Mouse (Mus musculus) cerebellum, postnatal 4 days (tissue): ENCODE results near the gene Dmkn.

Experiments used
- DNase-seq, 2 experiments: peaks; one replicate each; pipeline ENCODE4 v3.0.0; 2022; ENCODE audit warnings: low spot score in 2 of 2, mixed read lengths in 1 of 2

The Dmkn gene

GRCm38 (mm10) chr7:30761769-30762352, 1.7 kb upstream of the Dmkn start:
- DNase-seq = no peak

GRCm38 (mm10) chr7:30765173-30765572, 1.6 kb downstream of the Dmkn start:
- no peak for DNase-seq

DNA sequence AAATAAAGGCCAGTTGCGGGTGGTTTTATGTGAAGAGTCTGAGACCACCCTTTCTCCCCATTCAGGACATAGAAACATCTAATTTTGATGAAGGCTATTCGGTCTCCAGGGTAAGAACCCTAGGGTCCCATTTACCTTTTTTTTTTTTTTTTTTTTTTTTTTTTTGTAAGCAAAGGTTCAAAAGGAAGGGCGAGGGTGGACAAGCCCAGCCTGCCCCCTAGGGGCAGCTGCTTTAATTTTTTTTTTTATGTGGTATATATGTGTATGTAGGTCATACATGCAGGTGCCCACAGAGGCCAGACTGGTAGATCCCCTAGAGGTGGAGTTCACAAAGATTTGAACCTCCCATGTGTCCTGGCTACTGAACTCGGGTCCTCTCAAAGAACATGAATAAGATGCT, 2.9 kb downstream of the Dmkn start:
- DNase-seq = no peak

DNA sequence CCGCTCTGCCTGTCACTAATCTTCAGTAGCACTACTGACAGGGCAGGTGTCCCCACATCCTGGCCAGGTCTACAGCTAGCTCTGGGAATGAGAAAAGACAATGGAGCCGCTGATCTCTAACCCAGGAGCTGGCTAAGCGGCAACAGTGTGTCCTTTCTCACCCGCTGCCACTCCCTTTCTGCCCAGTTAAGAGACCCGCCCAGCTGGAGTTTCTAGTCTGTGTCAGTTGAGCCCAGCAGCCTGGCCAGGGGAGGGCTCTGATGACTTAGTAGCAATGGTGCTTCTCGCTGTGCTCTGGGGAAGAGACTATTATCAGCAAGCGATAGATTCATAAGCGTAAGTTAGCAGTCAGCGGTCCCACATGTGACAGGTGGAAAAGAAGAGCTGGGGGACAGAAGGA, 5.7 kb downstream of the Dmkn start:
- DNase-seq = no peak

GRCm38 (mm10) chr7:30776104-30776503, 12.5 kb downstream of the Dmkn start:
- DNase-seq = no peak

DNA sequence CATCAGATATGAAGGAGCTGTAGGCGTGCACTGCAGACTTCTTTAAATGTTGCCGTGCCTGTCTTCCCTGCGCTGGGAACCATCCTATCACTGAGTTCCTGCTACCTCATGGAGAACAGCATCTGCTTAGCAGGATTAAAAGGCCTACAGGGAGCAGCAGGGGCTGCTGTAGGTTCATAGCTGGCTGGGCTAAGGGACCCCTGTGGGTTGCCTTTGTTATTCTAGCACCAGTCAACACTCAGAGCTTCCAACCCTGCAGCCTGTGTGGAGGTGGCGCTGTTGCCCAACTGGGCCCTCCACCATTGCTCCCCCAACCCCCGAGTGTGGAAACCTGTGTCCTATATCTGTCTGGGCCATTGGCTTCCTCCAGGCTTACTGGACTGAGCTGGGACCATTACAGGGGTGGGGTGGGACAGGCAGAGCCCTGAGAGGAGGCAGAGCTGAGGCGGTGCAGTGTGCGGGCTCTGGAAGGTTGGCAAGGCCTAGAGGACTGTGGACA, 13.6 kb downstream of the Dmkn start:
- DNase-seq = no peak

GRCm38 (mm10) chr7:30777911-30778310, 14.4 kb downstream of the Dmkn start:
- no peak for DNase-seq

GRCm38 (mm10) chr7:30781792-30782191, 18.2 kb downstream of the Dmkn start:
- no peak for DNase-seq

DNA sequence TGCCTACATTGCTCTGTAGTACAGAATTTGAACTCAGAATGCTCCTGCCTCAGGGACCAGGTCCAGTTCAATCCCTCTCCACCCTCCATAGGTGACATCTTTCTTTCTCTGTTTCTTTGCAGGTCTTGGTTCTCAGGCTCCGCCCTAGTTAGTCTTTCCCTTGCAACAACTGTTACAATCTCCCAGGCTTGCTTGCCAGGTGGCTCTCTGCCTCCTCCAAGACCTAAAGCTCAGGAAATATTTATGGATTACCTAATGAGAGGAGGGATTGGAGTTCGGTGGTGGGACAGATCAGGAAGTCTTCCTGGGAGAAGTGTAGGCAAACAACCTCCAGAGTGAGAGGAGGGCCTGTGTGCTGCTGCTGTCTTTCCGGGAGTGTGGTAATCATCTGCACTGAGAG, 19.1 kb downstream of the Dmkn start:
- DNase-seq = no peak

DNA sequence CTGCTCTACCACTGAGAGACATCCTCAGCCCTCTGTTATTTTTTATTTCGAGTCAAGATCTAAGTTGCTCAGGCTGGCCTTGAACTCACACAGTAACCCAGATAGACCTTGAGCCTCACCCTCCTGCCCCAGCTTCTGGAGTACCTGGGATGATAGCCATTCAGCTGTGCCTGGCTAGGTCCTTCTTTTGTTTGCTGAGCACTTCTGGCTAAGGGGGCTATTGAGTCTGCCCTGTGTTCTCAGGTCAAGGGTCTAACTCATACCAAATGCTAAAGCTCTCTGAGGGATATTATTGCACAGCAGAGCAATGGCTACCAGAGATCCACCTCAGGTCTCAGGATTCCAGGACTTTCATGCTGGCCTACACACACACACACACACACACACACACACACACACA, 21.6 kb downstream of the Dmkn start:
- no peak for DNase-seq

GRCm38 (mm10) chr7:30785721-30786546, 22.4 kb downstream of the Dmkn start:
- peak in 1 of 2 experiments; percentile 13 for DNase-seq

GRCm38 (mm10) chr7:30787377-30788022, 23.9 kb downstream of the Dmkn start, which contains the start of gene Krtdap:
Gene Krtdap, plus strand, starts transcription at chr7:30787896.
- DNase-seq = no peak

- DNase-seq = no peak
Observed at GRCm38 (mm10) chr7:30790141-30790540, 26.6 kb downstream of the Dmkn start.

DNA sequence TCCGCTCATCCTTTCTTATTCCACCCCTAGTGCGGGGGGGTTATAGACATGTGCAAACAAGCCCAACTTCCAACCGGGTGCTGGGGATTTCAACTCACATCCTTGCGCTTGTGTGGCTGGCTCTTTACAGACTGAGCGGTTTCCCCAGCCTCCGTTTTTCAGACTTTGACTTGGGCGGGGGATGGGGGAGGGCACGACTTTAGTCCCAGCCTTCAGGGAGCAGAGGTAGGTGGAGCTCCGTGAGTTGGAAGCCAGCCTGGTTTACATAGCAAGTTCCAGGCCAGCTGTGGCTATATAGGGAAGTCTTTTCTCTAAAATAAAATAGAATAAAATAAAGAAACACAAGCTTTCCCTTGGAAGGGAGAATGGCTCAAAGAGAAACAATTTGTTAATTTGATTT, 28.4 kb downstream of the Dmkn start:
- no peak for DNase-seq

GRCm38 (mm10) chr7:30794921-30795320, 31.4 kb downstream of the Dmkn start:
- DNase-seq = no peak

DNA sequence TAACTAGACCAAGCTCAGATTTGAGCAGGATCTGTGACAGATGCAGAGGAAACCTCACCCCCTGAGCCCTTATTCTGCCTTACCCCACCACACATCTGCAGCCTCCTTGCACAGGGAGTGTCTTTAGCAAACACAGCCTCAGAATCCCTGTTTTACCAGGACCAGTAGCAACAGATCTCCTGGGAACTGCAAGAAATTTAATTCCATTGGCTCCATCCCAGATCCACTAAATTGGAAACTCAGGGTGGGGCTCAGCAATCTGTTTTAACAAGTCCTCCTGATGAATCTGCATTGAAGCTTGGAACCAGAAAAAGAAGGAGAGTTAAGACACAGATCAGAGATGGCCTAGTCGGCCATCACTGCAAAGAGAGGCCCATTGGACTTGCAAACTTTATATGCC, 33.2 kb downstream of the Dmkn start:
- no peak for DNase-seq

DNA sequence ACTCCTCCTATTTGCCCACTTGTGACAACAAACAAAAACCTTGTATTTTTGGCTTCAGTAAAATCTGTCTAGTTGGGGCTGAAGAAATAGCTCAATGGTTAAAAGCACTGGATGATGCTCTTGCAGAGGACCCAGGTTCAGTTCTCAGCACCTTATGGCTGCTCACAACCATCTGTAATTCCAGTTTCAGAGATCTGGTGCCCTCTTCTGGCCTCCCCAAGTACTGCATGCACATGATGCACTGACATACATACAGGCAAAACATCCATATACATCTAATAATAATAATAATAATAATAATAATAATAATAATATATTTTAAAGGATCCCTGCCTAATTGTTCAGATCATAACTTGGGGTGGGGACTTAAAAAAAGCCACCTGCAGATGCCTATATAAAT, 37.1 kb downstream of the Dmkn start:
- DNase-seq = no peak

DNA sequence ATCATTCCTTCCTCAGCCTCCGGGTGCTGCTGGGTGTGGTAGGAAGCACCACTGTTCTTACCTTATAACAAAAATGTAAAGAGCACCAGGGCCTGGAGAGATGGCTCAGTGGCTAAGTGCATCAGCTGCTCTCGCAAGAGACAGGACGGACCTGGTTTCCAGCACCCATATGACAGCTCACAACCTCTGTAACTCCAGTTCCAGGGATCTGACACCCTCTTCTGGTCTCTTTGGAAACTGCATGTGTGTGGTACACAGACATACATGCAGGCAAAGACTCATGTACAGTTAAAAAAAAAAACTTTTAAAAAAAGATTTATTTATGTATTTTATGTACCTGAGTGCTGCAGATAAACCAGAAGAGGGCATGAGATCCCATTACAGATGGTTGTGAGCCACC, 39.7 kb downstream of the Dmkn start:
- no peak for DNase-seq

DNA sequence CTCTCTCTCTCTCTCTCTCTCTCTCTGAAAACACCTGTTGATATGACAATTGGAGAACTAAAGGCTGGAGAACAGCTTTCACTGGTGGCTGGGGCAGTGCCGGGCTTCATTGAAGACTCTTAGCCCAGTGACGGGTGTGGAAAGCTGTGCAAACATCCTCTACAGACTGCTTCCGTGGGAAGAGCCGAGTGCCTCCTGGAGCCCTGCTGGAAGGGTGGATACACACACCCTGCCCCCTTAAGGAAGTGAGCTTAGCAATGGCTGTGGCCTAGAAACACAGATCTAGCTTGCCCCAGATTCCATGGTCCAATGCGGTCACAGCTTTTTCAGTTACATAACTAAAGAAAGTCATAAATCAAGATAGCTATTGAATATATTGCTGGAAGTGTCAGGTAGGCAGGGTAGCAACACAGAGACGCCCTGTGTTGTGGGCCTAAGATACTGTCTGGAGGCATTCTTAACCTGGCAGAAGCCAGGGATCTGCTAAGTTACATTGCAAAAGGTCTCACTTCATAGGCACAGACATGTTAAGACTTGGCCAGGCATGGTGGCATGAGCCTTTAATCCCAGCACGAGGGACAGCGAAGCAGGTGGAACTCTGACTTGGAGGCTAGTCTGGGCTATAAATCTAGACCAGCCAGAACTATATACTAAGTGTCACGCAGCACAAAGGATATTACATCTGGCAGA, 40.6 kb downstream of the Dmkn start:
- no peak for DNase-seq

GRCm38 (mm10) chr7:30805924-30806323, 42.4 kb downstream of the Dmkn start:
- DNase-seq = no peak

DNA sequence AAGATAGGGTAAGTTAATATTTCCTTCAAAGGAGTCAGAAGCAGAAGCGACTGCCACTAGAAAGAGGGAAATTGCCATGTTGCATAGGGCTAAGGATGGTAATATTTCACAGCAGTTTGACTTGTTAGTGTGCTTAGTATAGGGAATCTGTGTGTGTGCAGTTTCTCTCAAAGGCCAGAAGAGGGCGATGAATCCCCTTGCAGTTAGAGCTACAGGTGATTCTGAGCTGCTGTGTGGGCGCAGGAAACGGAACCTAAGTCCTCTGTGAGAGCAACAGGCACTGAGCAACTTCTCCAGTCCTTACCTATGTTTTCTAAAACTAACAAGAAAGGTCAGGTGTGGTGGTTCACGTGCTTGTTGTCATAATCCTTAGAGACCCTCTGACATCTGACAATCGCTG, 46.8 kb downstream of the Dmkn start:
- DNase-seq = no peak

- DNase-seq = no peak
Observed at GRCm38 (mm10) chr7:30811757-30812290, 48.3 kb downstream of the Dmkn start.
